Mouse (Mus musculus): ENCODE measurements around the gene Antxr2.

DNA sequence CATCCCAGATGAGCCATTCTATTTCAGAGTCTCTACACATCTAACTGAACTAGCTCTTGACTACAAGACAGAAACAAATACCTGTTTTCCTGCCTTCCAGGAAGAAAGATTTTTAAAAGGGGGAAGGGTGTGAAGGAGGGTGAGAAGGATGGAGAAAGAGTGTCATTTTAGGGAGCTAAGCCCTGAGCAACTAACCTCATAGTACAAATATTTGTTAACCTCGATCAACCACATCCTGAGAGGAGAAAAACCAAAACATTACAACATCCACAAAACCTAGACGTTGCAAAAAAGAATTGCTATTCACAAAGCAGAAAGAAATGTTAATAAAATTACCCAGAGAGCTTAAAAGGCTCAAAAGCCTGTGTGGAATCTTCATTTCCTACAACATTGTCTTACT is 66.4 kb downstream of the Antxr2 start:
- TF ChIP-seq CTCF (conservative IDR thresholded peaks at IDR 0.05 in 1 of 2, IDR thresholded peaks at IDR 0.05 in 1 of 2; ENCODE audit: low read depth in 2 of 2, low read length in 2 of 2) (no peak), EP300 (IDR thresholded peaks at IDR 0.05; ENCODE audit: low read length) (no peak), ZKSCAN1 (IDR thresholded peaks at IDR 0.05; ENCODE audit: borderline replicate concordance, low read depth, low read length) (no peak), KAT2A (IDR thresholded peaks at IDR 0.05; ENCODE audit: insufficient replicate concordance, low read length) (no peak), POLR2A (IDR thresholded peaks at IDR 0.05; ENCODE audit: low read depth, low read length) (no peak), MAFK (IDR thresholded peaks at IDR 0.05; ENCODE audit: insufficient replicate concordance, low read length) (no peak), ZMIZ1 (IDR thresholded peaks at IDR 0.05; ENCODE audit: low read depth, low read length) (no peak), E2F4 (IDR thresholded peaks at IDR 0.05; ENCODE audit: insufficient replicate concordance, low read depth, low read length) (no peak), USF2 (conservative IDR thresholded peaks at IDR 0.05; ENCODE audit: low read depth, low read length) (no peak), PAX5 (IDR thresholded peaks at IDR 0.05; ENCODE audit: low read length) (no peak), JUND (conservative IDR thresholded peaks at IDR 0.05; ENCODE audit: low read depth, low read length) (no peak), CHD2 (IDR thresholded peaks at IDR 0.05; ENCODE audit: low read length) (no peak), TCF12 (IDR thresholded peaks at IDR 0.05; ENCODE audit: low read depth, low read length) (no peak), USF1 (IDR thresholded peaks at IDR 0.05; ENCODE audit: low read depth, low read length) (no peak)

Measured in CH12.LX (cell line).